Mouse (Mus musculus) cerebellum, adult 2 months (tissue): Measurements from ENCODE around the gene Ndufs8.

Experiments used
- CTCF ChIP-seq: fragments of 200-500 bp; IDR thresholded peaks from 2 replicates; pipeline ENCODE4 v1.5.1; 2011; ENCODE audit warnings: low read depth, mild to moderate bottlenecking, control low read depth, low read length, moderate library complexity, borderline replicate concordance; ENCODE audit not compliant: insufficient read depth
- POLR2A ChIP-seq: fragments of 200-500 bp; IDR thresholded peaks from 2 replicates; pipeline ENCODE4 v1.6.1; 2011; ENCODE audit warnings: low read length, control low read depth, borderline replicate concordance; ENCODE audit not compliant: insufficient read depth

GRCm38 (mm10) chr19:3898952-3899351 is 13.6 kb downstream of the Ndufs8 start:
- TF ChIP-seq CTCF (no peak), POLR2A (no peak)
